Mouse (Mus musculus): ENCODE data around the gene Nfib. TPM values are rescaled to one million over a fixed set of nuclear protein-coding genes. Genes with fewer than 3 reads are reported as not detected.

Nfib gene
- total and polyA plus RNA-seq, 3 experiments = 32.1 to 121 (median 118) TPM

DNA sequence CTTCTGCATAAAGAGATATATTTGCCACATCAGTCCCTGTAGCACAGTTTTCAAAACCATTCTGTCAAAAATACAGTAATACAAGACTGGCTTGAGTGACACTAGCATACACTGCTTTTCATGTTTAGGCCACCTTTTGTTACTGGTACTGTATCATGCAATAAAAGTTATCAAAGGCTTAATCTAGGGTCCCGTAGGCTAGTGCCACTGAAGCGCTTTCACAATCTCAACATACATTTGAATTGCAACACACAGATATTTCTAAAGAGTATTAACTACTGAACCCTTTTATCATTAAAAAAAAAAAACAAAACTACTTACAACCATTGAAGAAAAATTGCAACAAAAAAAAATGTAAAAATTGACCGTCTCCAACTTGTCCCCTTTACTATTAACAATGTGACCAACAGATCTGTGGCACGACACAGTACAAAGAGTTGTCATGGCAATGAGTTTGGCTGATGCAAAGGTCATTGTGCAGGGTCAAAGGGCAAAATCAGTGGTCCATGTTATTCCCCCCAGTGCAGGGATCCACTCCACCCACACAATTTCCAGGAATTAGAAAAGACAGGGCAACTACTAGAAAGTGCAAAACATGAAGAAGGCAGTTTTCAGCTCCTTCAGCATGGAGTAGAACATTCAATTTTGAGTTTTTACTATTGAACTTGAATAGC, 414.2 kb downstream of the Nfib start:
- no peak for DNase-seq
- H3K9ac ChIP-seq (ENCODE audit: low read depth, low read length) = no peak overlapping the region
- intact Hi-C loops (cut with DNase I) = no loop called here
- H3K27ac ChIP-seq = no peak overlapping the region
- TF ChIP-seq POLR2A (IDR thresholded peaks at IDR 0.05; ENCODE audit: insufficient read depth, low read depth, low read length) = no peak
- H3K4me1 ChIP-seq (ENCODE audit: control insufficient read depth, insufficient read depth, low read length) = no peaks in the 10 kb centered on the region; the same call in 1 of the 2 replicates
- H3K79me2 ChIP-seq (replicated peaks; ENCODE audit: control insufficient read depth, insufficient read depth, low read length) = no peaks in the 10 kb centered on the region; the same call in 1 of the 2 replicates
- H3K27me3 ChIP-seq (ENCODE audit: control insufficient read depth, insufficient read depth, low read length) = no peaks in the 10 kb centered on the region
- H3K36me3 ChIP-seq (ENCODE audit: control insufficient read depth, insufficient read depth, low read length) = peaks cover under 1% of the 10 kb centered on the region; the same call in 1 of the 2 replicates
- 88% methylated on average over 4 of the region's 4 CpGs for WGBS
- no peak overlapping the region for H3K4me3 ChIP-seq

- H3K4me1 ChIP-seq (ENCODE audit: control insufficient read depth, insufficient read depth, low read length) = no peaks in the 10 kb centered on the region; the same call in 1 of the 2 replicates
- no peaks in the 10 kb centered on the region; the same call in 1 of the 2 replicates for H3K79me2 ChIP-seq (replicated peaks; ENCODE audit: control insufficient read depth, insufficient read depth, low read length)
- intact Hi-C loops (cut with DNase I) = no loop called here
- no peak for DNase-seq
- H3K27ac ChIP-seq = no peak overlapping the region
- no peaks in the 10 kb centered on the region for H3K27me3 ChIP-seq (ENCODE audit: control insufficient read depth, insufficient read depth, low read length)
- no peak overlapping the region for H3K9ac ChIP-seq (ENCODE audit: low read depth, low read length)
- 92% methylated on average over 9 of the region's 9 CpGs for WGBS
- TF ChIP-seq CTCF (IDR thresholded peaks at IDR 0.05) (no peak), EP300 (IDR thresholded peaks at IDR 0.05; ENCODE audit: insufficient read depth, low read depth, low read length) (no peak), POLR2A (IDR thresholded peaks at IDR 0.05; ENCODE audit: insufficient read depth, low read depth, low read length) (no peak)
- H3K4me3 ChIP-seq = no peak overlapping the region
- no peaks in the 10 kb centered on the region for H3K36me3 ChIP-seq (ENCODE audit: control insufficient read depth, insufficient read depth, low read length)
Measured at GRCm38 (mm10) chr4:82290623-82291022, 414.9 kb downstream of the Nfib start.

- H3K27ac ChIP-seq = no peak overlapping the region
- H3K79me2 ChIP-seq (replicated peaks; ENCODE audit: control insufficient read depth, insufficient read depth, low read length) = no peaks in the 10 kb centered on the region; the same call in 1 of the 2 replicates
- no peaks in the 10 kb centered on the region; the same call in 1 of the 2 replicates for H3K4me1 ChIP-seq (ENCODE audit: control insufficient read depth, insufficient read depth, low read length)
- intact Hi-C loops (cut with DNase I) = no loop called here
- no peak overlapping the region for H3K4me3 ChIP-seq
- H3K27me3 ChIP-seq (ENCODE audit: control insufficient read depth, insufficient read depth, low read length) = no peaks in the 10 kb centered on the region
- H3K9ac ChIP-seq (ENCODE audit: low read depth, low read length) = no peak overlapping the region
- no peaks in the 10 kb centered on the region for H3K36me3 ChIP-seq (ENCODE audit: control insufficient read depth, insufficient read depth, low read length)
- TF ChIP-seq EP300 (IDR thresholded peaks at IDR 0.05; ENCODE audit: insufficient read depth, low read depth, low read length) (no peak), POLR2A (IDR thresholded peaks at IDR 0.05; ENCODE audit: insufficient read depth, low read depth, low read length) (no peak), CTCF (IDR thresholded peaks at IDR 0.05) (no peak)
- DNase-seq = no peak
- 77% methylated on average over 7 of the region's 7 CpGs for WGBS
Measured at GRCm38 (mm10) chr4:82289596-82289995, 416.0 kb downstream of the Nfib start.

DNA sequence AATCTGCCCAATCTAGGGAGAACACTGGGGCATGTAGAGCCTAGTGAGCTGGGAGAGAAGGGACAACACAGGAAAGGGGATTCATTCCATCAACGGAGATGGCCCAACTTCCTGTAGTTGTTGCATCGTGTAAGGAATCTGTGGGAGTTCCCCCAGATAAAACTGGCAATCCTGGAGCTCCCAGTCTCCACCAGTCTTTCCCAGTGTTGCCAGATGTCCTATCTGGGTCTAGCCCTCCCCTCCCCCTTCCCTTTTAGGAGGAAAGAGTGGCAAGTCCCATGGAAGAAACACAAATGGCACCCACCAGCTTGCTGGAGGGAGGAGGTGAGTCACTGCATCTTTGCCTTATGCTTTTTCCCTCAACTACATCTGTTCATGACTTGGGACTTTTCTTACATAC, 417.4 kb downstream of the Nfib start:
- Histone ChIP-seq H3K4me3 (no peak overlapping the region), H3K79me2 (replicated peaks; ENCODE audit: control insufficient read depth, insufficient read depth, low read length) (no peaks in the 10 kb centered on the region; the same call in 1 of the 2 replicates), H3K4me1 (ENCODE audit: control insufficient read depth, insufficient read depth, low read length) (no peaks in the 10 kb centered on the region; the same call in 1 of the 2 replicates), H3K36me3 (ENCODE audit: control insufficient read depth, insufficient read depth, low read length) (no peaks in the 10 kb centered on the region), H3K27ac (no peak overlapping the region), H3K9ac (ENCODE audit: low read depth, low read length) (no peak overlapping the region), H3K27me3 (ENCODE audit: control insufficient read depth, insufficient read depth, low read length) (no peaks in the 10 kb centered on the region)
- intact Hi-C loops (cut with DNase I) = no loop called here
- no peak for DNase-seq
- 17% methylated on average over 2 of the region's 2 CpGs for WGBS
- no peak for TF ChIP-seq CTCF (IDR thresholded peaks at IDR 0.05)
- no peak for TF ChIP-seq EP300 (IDR thresholded peaks at IDR 0.05; ENCODE audit: insufficient read depth, low read depth, low read length)
- TF ChIP-seq POLR2A (IDR thresholded peaks at IDR 0.05; ENCODE audit: insufficient read depth, low read depth, low read length) = no peak

DNA sequence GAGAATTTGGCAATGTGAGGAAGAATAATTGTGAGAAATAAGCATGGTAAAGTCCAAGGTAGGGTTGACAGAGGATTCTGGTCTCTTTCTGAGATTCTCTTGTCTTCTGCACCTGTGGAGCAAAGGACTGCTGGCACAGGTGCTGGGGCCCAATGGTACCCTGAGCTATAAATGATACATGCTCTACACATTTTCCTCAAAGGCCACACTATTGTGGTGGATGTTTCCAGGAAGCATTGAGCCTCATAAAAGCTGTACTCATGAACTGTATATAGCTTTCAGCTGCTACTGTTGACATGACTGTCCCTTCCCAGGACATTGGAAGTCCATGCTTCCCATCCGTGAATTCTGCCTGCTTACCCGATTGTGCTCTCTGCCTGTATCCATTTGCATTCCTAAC, 418.1 kb downstream of the Nfib start:
- H3K79me2 ChIP-seq (replicated peaks; ENCODE audit: control insufficient read depth, insufficient read depth, low read length) = no peaks in the 10 kb centered on the region; the same call in 1 of the 2 replicates
- intact Hi-C loops (cut with DNase I) = no loop called here
- no peaks in the 10 kb centered on the region for H3K36me3 ChIP-seq (ENCODE audit: control insufficient read depth, insufficient read depth, low read length)
- WGBS = 93% methylated on average over 2 of the region's 2 CpGs
- no peak for TF ChIP-seq POLR2A (IDR thresholded peaks at IDR 0.05; ENCODE audit: insufficient read depth, low read depth, low read length)
- no peak for TF ChIP-seq EP300 (IDR thresholded peaks at IDR 0.05; ENCODE audit: insufficient read depth, low read depth, low read length)
- TF ChIP-seq CTCF (IDR thresholded peaks at IDR 0.05) = no peak
- H3K9ac ChIP-seq (ENCODE audit: low read depth, low read length) = no peak overlapping the region
- DNase-seq = no peak
- no peaks in the 10 kb centered on the region; the same call in 1 of the 2 replicates for H3K4me1 ChIP-seq (ENCODE audit: control insufficient read depth, insufficient read depth, low read length)
- no peaks in the 10 kb centered on the region for H3K27me3 ChIP-seq (ENCODE audit: control insufficient read depth, insufficient read depth, low read length)
- no peak overlapping the region for H3K4me3 ChIP-seq
- H3K27ac ChIP-seq = no peak overlapping the region

DNA sequence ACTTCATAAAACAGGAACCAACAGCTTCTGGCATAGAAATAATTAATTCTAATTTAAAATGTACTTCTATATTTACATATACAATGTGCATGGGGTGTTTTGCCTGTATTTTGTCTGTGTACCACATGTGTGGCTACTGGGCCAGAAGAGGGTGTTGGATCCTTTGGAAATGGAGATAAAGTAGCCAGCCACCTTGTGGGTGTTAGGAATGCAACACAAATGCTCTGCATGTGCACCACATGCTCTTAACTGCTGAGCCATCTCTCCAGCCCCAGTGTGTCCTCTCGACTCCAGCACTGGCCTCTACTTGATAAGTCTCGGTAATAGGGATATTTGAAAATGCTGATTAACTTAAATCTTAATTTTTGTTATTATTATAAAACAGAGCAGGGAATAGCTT, 418.6 kb downstream of the Nfib start:
- Histone ChIP-seq H3K27ac (no peak overlapping the region), H3K27me3 (ENCODE audit: control insufficient read depth, insufficient read depth, low read length) (no peaks in the 10 kb centered on the region), H3K4me1 (ENCODE audit: control insufficient read depth, insufficient read depth, low read length) (no peaks in the 10 kb centered on the region; the same call in 1 of the 2 replicates), H3K36me3 (ENCODE audit: control insufficient read depth, insufficient read depth, low read length) (no peaks in the 10 kb centered on the region), H3K9ac (ENCODE audit: low read depth, low read length) (no peak overlapping the region), H3K4me3 (no peak overlapping the region), H3K79me2 (replicated peaks; ENCODE audit: control insufficient read depth, insufficient read depth, low read length) (no peaks in the 10 kb centered on the region; the same call in 1 of the 2 replicates)
- DNase-seq = no peak
- WGBS = 74% methylated on average over 2 of the region's 2 CpGs
- intact Hi-C loops (cut with DNase I) = no loop called here
- TF ChIP-seq EP300 (IDR thresholded peaks at IDR 0.05; ENCODE audit: insufficient read depth, low read depth, low read length) = no peak
- TF ChIP-seq CTCF (IDR thresholded peaks at IDR 0.05) = peak; percentile 56
- no peak for TF ChIP-seq POLR2A (IDR thresholded peaks at IDR 0.05; ENCODE audit: insufficient read depth, low read depth, low read length)

All from heart, adult 2 months (tissue).